25 mouse cellular contexts compared by ENCODE assay signal in the genomic region with DNA sequence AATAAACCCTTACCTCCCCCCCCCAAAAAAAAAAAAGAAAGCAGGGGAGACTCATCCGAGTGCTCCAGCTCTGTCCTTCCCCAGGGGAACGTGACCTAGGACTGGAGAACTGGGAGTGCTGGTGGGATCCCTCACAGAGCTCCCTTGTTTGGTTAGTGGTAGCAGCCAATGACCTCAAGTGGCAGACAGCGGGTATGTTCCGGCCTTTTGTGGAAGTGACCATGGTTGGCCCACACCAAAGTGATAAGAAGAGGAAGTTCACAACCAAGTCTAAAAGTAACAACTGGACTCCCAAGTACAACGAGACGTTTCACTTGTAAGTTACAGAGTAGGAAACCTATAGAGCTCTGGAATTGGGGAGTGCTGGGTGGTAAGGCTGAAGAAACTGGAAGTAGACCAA. TPM values are rescaled to one million over a fixed set of nuclear protein-coding genes. Genes with fewer than 3 reads are reported as not detected.
DNase-seq lines count a peak whose midpoint lies in the region; ATAC-seq and TF ChIP-seq lines count a peak whose summit lies in the region.
"Had no signal": no experiment of that assay in that cellular context is flagged by ENCODE, and none has a peak within 500 bp of the region (broad histone marks: within the 10 kb centered on the region; RNA-seq: fewer than 3 reads in every experiment).

No protein-coding gene starts in this region.

- no peaks in the 10 kb centered on the region for H3K27me3 ChIP-seq in heart, embryonic 11.5 days (ENCODE audit: control insufficient read depth, insufficient read depth, low read length)
- H3K27me3 ChIP-seq in lung, postnatal 0 days (replicated peaks; ENCODE audit: insufficient read depth, low read length), result no peaks in the 10 kb centered on the region
- no peaks in the 10 kb centered on the region for H3K27me3 ChIP-seq in hindbrain, embryonic 14.5 days (ENCODE audit: control insufficient read depth, insufficient read depth, low read length)
- H3K27me3 ChIP-seq: embryonic facial prominence, embryonic 12.5 days; forebrain, embryonic 12.5 days; heart, embryonic 12.5 days; hindbrain, embryonic 12.5 days; lung, embryonic 15.5 days; neural tube, embryonic 15.5 days had no signal

- ATAC-seq in heart, embryonic 11.5 days (replicated peaks; ENCODE audit: insufficient number of reproducible peaks, low FRiP score, low TSS enrichment), result no peak
- no peak for ATAC-seq in lung, postnatal 0 days
- peak; percentile 72 for ATAC-seq in granulocyte monocyte progenitor cell, adult 5-6 weeks (replicated peaks; ENCODE audit: poor library complexity, severe bottlenecking)
- peak; percentile 64 for ATAC-seq in monocyte, adult 5-6 weeks (replicated peaks; ENCODE audit: insufficient number of reproducible peaks, low FRiP score, low TSS enrichment, poor library complexity, severe bottlenecking)
- ATAC-seq in hindbrain, embryonic 14.5 days (ENCODE audit: low FRiP score), result no peak

- H3K27ac ChIP-seq in heart, embryonic 11.5 days (ENCODE audit: low read depth, low read length), result no peak overlapping the region
- H3K27ac ChIP-seq in lung, postnatal 0 days (ENCODE audit: low read length), result no peak overlapping the region
- H3K27ac ChIP-seq in hindbrain, embryonic 14.5 days, result no peak overlapping the region
- H3K27ac ChIP-seq: embryonic facial prominence, embryonic 12.5 days; forebrain, embryonic 12.5 days; hindbrain, embryonic 12.5 days; limb, embryonic 10.5 days; lung, embryonic 15.5 days; neural tube, embryonic 15.5 days had no signal

- 80% methylated on average over 6 of the region's 6 CpGs for WGBS in heart, embryonic 11.5 days (ENCODE audit: insufficient replicate concordance)
- WGBS in lung, postnatal 0 days, result 76% methylated on average over 6 of the region's 6 CpGs
- 78% methylated on average over 6 of the region's 6 CpGs for WGBS in lung, adult 2 months
- 96% methylated on average over 6 of the region's 6 CpGs for WGBS in hindbrain, embryonic 14.5 days

- H3K36me3 ChIP-seq in heart, embryonic 11.5 days (ENCODE audit: control insufficient read depth, insufficient read depth, low read length), result no peaks in the 10 kb centered on the region
- H3K36me3 ChIP-seq in lung, postnatal 0 days (ENCODE audit: insufficient read depth, low read length), result no peaks in the 10 kb centered on the region
- peaks cover 42% of the 10 kb centered on the region for H3K36me3 ChIP-seq in hindbrain, embryonic 14.5 days (replicated peaks; ENCODE audit: control insufficient read depth, insufficient read depth)
- H3K36me3 ChIP-seq: embryonic facial prominence, embryonic 12.5 days; G1E; limb, embryonic 10.5 days; lung, embryonic 15.5 days had no signal

- no peaks in the 10 kb centered on the region for H3K9me3 ChIP-seq in heart, embryonic 11.5 days (replicated peaks; ENCODE audit: control insufficient read depth, low read length)
- H3K9me3 ChIP-seq in lung, postnatal 0 days (ENCODE audit: low read length), result no peaks in the 10 kb centered on the region
- H3K9me3 ChIP-seq in hindbrain, embryonic 14.5 days (ENCODE audit: control insufficient read depth, low read length), result no peaks in the 10 kb centered on the region
- H3K9me3 ChIP-seq: embryonic facial prominence, embryonic 12.5 days; forebrain, embryonic 12.5 days; G1E; heart, embryonic 12.5 days; hindbrain, embryonic 12.5 days; limb, embryonic 10.5 days; lung, embryonic 15.5 days; neural tube, embryonic 15.5 days had no signal

- DNase-seq in heart, adult 9 months (ENCODE audit: low spot score in 2 of 2), result peak; percentile 6 to 30
- DNase-seq in lung, postnatal 0 days (ENCODE audit: low spot score), result peak; percentile 18
- no peak for DNase-seq in lung, adult 2 months
- no peak for DNase-seq in hindbrain, embryonic 14.5 days (ENCODE audit: low spot score)
- DNase-seq: adrenal gland, adult 8-10 months; B cell, adult 2 months; cerebellum, adult 18-20 months; cerebellum, postnatal 25 days; gastrocnemius, postnatal 36 days; kidney, adult 11 months; kidney, postnatal 4 days; thymus, postnatal 25 days had no signal

- no peak for TF ChIP-seq POLR2A in lung, adult 2 months (IDR thresholded peaks at IDR 0.05; ENCODE audit: borderline replicate concordance, extremely low read depth, low read depth, low read length)

- no peak overlapping the region for H3K4me2 ChIP-seq in heart, embryonic 11.5 days
- H3K4me2 ChIP-seq in lung, postnatal 0 days (replicated peaks; ENCODE audit: low read depth, low read length), result no peak overlapping the region
- H3K4me2 ChIP-seq in hindbrain, embryonic 14.5 days (replicated peaks), result no peak overlapping the region
- H3K4me2 ChIP-seq: embryonic facial prominence, embryonic 12.5 days; forebrain, embryonic 12.5 days; heart, embryonic 12.5 days; hindbrain, embryonic 12.5 days; liver, embryonic 11.5 days; lung, embryonic 15.5 days; neural tube, embryonic 15.5 days had no signal

- H3K4me3 ChIP-seq in heart, embryonic 11.5 days (ENCODE audit: low read depth, low read length), result no peak overlapping the region
- H3K4me3 ChIP-seq in lung, postnatal 0 days (ENCODE audit: low read depth, low read length), result no peak overlapping the region
- H3K4me3 ChIP-seq in lung, adult 2 months (replicated peaks; ENCODE audit: extremely low read depth, low read depth, low read length), result no peak overlapping the region
- no peak overlapping the region for H3K4me3 ChIP-seq in hindbrain, embryonic 14.5 days (replicated peaks; ENCODE audit: low read length)
- H3K4me3 ChIP-seq: embryonic facial prominence, embryonic 12.5 days; forebrain, embryonic 12.5 days; heart, embryonic 12.5 days; hindbrain, embryonic 12.5 days; limb, embryonic 10.5 days; lung, embryonic 15.5 days; neural tube, embryonic 15.5 days had no signal

- no peak for TF ChIP-seq EP300 in lung, postnatal 0 days (IDR thresholded peaks at IDR 0.05)

- H3K9ac ChIP-seq in heart, embryonic 11.5 days (ENCODE audit: low read depth, low read length), result no peak overlapping the region
- no peak overlapping the region for H3K9ac ChIP-seq in lung, postnatal 0 days (replicated peaks; ENCODE audit: low read depth)
- H3K9ac ChIP-seq in hindbrain, embryonic 14.5 days, result no peak overlapping the region
- H3K9ac ChIP-seq: embryonic facial prominence, embryonic 12.5 days; forebrain, embryonic 12.5 days; heart, embryonic 12.5 days; hindbrain, embryonic 12.5 days; lung, embryonic 15.5 days; neural tube, embryonic 15.5 days had no signal

- H3K4me1 ChIP-seq in heart, embryonic 11.5 days (ENCODE audit: control insufficient read depth, insufficient read depth, low read length), result peaks cover 10% of the 10 kb centered on the region
- H3K4me1 ChIP-seq in lung, postnatal 0 days (ENCODE audit: insufficient read depth, low read depth, low read length), result no peaks in the 10 kb centered on the region
- no peaks in the 10 kb centered on the region for H3K4me1 ChIP-seq in lung, adult 2 months (ENCODE audit: control insufficient read depth, insufficient read depth, low read length)
- no peaks in the 10 kb centered on the region for H3K4me1 ChIP-seq in hindbrain, embryonic 14.5 days (replicated peaks; ENCODE audit: control insufficient read depth, insufficient read depth, low read length)

- no peak for TF ChIP-seq CTCF in lung, postnatal 0 days (IDR thresholded peaks at IDR 0.05)
- TF ChIP-seq CTCF in lung, adult 2 months (IDR thresholded peaks at IDR 0.05; ENCODE audit: insufficient read depth, low read length), result no peak

RNA-seq across cellular contexts. Expression of a gene that starts 4.1 kb away (rescaled TPM):
- 0.27 TPM in 1 of 2 replicates, not detected in the other for polyA plus RNA-seq in heart, embryonic 11.5 days (2014; fragmentation: Nextera tagmentation; extraction: Ambion mirVana)
- polyA plus RNA-seq in lung, postnatal 0 days (2015; fragmentation: Nextera tagmentation; extraction: Ambion mirVana), result 0.14 and 0.21 TPM in 2 replicates
- 0.08 and 0.25 TPM in 2 replicates for polyA plus RNA-seq in lung, adult 2 months (2012; rRNA removed)
- 0.21 TPM in 1 of 2 replicates, not detected in the other for total RNA-seq in granulocyte monocyte progenitor cell, adult 5-6 weeks (2014; fragmentation: Nextera tagmentation)
- total RNA-seq in granulocyte monocyte progenitor cell, adult 5-6 weeks (2017), result 0.05 TPM in 1 of 2 replicates, not detected in the other
- total RNA-seq in monocyte, adult 5-6 weeks (2017), result 0.19 to 0.95 TPM (median 0.53 TPM) in 3 replicates
- 0.27 and 0.60 TPM in 2 replicates for polyA plus RNA-seq in hindbrain, embryonic 14.5 days (2014; fragmentation: Nextera tagmentation; extraction: Ambion mirVana)
- total RNA-seq: gastrocnemius, adult 18-20 months; gastrocnemius, postnatal 36 days had no signal
- polyA plus RNA-seq: heart, embryonic 12.5 days had no signal

Comparison
In these comparisons a context has a peak if more than half of its experiments do, and no peak if none do; other contexts are left out.
1. DNase-seq: peak in heart, adult 9 months (2 of 2) and lung, postnatal 0 days (single experiment); none in lung, adult 2 months (single experiment) and hindbrain, embryonic 14.5 days (single experiment).
2. ATAC-seq: peak in granulocyte monocyte progenitor cell, adult 5-6 weeks (single experiment) and monocyte, adult 5-6 weeks (single experiment); none in heart, embryonic 11.5 days (single experiment), lung, postnatal 0 days (single experiment) and hindbrain, embryonic 14.5 days (single experiment).